Mouse (Mus musculus): ENCODE data around the gene Zfp760. TPM values are rescaled to one million over a fixed set of nuclear protein-coding genes. Genes with fewer than 3 reads are reported as not detected.

Gene Zfp760
- 2.3 TPM for total RNA-seq (2023)

GRCm38 (mm10) chr17:21707343-21707996, at the start of gene Zfp760:
Zfp760 (plus strand) TSS chr17:21707741.

GRCm38 (mm10) chr17:21691560-21691959, 16.0 kb upstream of the Zfp760 start, which contains the start of gene Gm10226:
Gm10226 (plus strand) TSS chr17:21691860.

GRCm38 (mm10) chr17:21730495-21730894, 23.0 kb downstream of the Zfp760 start, which contains the start of gene Zfp229:
Zfp229 (plus strand) TSS chr17:21730795.

Other genes with a start within 250 kb of the Zfp760 start
- gene Zfp53, start 218.7 kb upstream of the Zfp760 start, total RNA-seq (2023): 31.6 TPM
- 8.0 TPM for gene Zfp52, start 172.2 kb upstream of the Zfp760 start, total RNA-seq (2023)
- gene Zfp948, start 140.7 kb upstream of the Zfp760 start, total RNA-seq (2023): 1.4 TPM
- 9.9 TPM for gene Zfp983, start 57.1 kb upstream of the Zfp760 start, total RNA-seq (2023)
- gene Gm10226, start 15.9 kb upstream of the Zfp760 start, total RNA-seq (2023): 14.5 TPM
- gene Zfp229, start 23.1 kb downstream of the Zfp760 start, total RNA-seq (2023): 2.7 TPM
- 0.28 TPM for gene Zfp820, start 138.0 kb downstream of the Zfp760 start, total RNA-seq (2023)
- 6.1 TPM for gene Zfp995, start 202.2 kb downstream of the Zfp760 start, total RNA-seq (2023)

All from CD8-positive naive resting alpha-beta T cell, adult 57 days (primary cell).